Mouse (Mus musculus): Measurements from ENCODE around the gene Man1c1. TPM values are rescaled to one million over a fixed set of nuclear protein-coding genes. Genes with fewer than 3 reads are reported as not detected.

Man1c1 gene
- polyA plus RNA-seq, 1 experiment from 2014 or later = 4.4 TPM

GRCm38 (mm10) chr4:134567377-134568226 is 136.5 kb downstream of the Man1c1 start:
- no peak overlapping the region for H3K4me3 ChIP-seq (ENCODE audit: low read length)
- H3K4me1 ChIP-seq (ENCODE audit: control insufficient read depth, insufficient read depth, low read length) = no peaks in the 10 kb centered on the region
- 55% methylated on average over 19 of the region's 19 CpGs for WGBS
- H3K36me3 ChIP-seq (ENCODE audit: control insufficient read depth, insufficient read depth) = peaks cover 12% of the 10 kb centered on the region
- H3K9ac ChIP-seq (ENCODE audit: low read length) = no peak overlapping the region
- H3K27ac ChIP-seq (ENCODE audit: low read length) = no peak overlapping the region
- ATAC-seq (replicated peaks; ENCODE audit: extremely low read depth, insufficient read depth, low FRiP score) = no peak
- H3K9me3 ChIP-seq (replicated peaks; ENCODE audit: control insufficient read depth, low read length) = peaks cover 4% of the 10 kb centered on the region
- H3K27me3 ChIP-seq (ENCODE audit: control insufficient read depth, insufficient read depth, low read length) = no peaks in the 10 kb centered on the region
- H3K4me2 ChIP-seq (ENCODE audit: low read depth, low read length) = no peak overlapping the region

GRCm38 (mm10) chr4:134564093-134564492 is 140.0 kb downstream of the Man1c1 start:
- WGBS = 81% methylated on average over 6 of the region's 6 CpGs
- H3K36me3 ChIP-seq (ENCODE audit: control insufficient read depth, insufficient read depth) = peaks cover 12% of the 10 kb centered on the region

GRCm38 (mm10) chr4:134563624-134564023 is 140.5 kb downstream of the Man1c1 start:
- H3K36me3 ChIP-seq (ENCODE audit: control insufficient read depth, insufficient read depth) = peaks cover 12% of the 10 kb centered on the region

More at GRCm38 (mm10) chr4:134564093-134564492, 140.0 kb downstream of the Man1c1 start:
- H3K9me3 ChIP-seq (replicated peaks; ENCODE audit: control insufficient read depth, low read length) = peaks cover 4% of the 10 kb centered on the region
- H3K9ac ChIP-seq (ENCODE audit: low read length) = no peak overlapping the region
- no peaks in the 10 kb centered on the region for H3K27me3 ChIP-seq (ENCODE audit: control insufficient read depth, insufficient read depth, low read length)
- H3K4me3 ChIP-seq (ENCODE audit: low read length) = no peak overlapping the region
- H3K4me2 ChIP-seq (ENCODE audit: low read depth, low read length) = no peak overlapping the region
- ATAC-seq (replicated peaks; ENCODE audit: extremely low read depth, insufficient read depth, low FRiP score) = no peak
- no peaks in the 10 kb centered on the region for H3K4me1 ChIP-seq (ENCODE audit: control insufficient read depth, insufficient read depth, low read length)
- H3K27ac ChIP-seq (ENCODE audit: low read length) = no peak overlapping the region

GRCm38 (mm10) chr4:134562014-134562413 is 142.1 kb downstream of the Man1c1 start:
- WGBS = 82% methylated on average over 2 of the region's 2 CpGs
- H3K4me3 ChIP-seq (ENCODE audit: low read length) = no peak overlapping the region
- peaks cover 12% of the 10 kb centered on the region for H3K36me3 ChIP-seq (ENCODE audit: control insufficient read depth, insufficient read depth)
- no peak overlapping the region for H3K27ac ChIP-seq (ENCODE audit: low read length)
- no peak overlapping the region for H3K9ac ChIP-seq (ENCODE audit: low read length)
- peaks cover 4% of the 10 kb centered on the region for H3K9me3 ChIP-seq (replicated peaks; ENCODE audit: control insufficient read depth, low read length)
- ATAC-seq (replicated peaks; ENCODE audit: extremely low read depth, insufficient read depth, low FRiP score) = no peak
- no peaks in the 10 kb centered on the region for H3K27me3 ChIP-seq (ENCODE audit: control insufficient read depth, insufficient read depth, low read length)
- peaks cover 11% of the 10 kb centered on the region for H3K4me1 ChIP-seq (ENCODE audit: control insufficient read depth, insufficient read depth, low read length)
- H3K4me2 ChIP-seq (ENCODE audit: low read depth, low read length) = no peak overlapping the region

More at GRCm38 (mm10) chr4:134563624-134564023, 140.5 kb downstream of the Man1c1 start:
- H3K4me3 ChIP-seq (ENCODE audit: low read length) = no peak overlapping the region
- H3K9ac ChIP-seq (ENCODE audit: low read length) = no peak overlapping the region
- peaks cover 4% of the 10 kb centered on the region for H3K9me3 ChIP-seq (replicated peaks; ENCODE audit: control insufficient read depth, low read length)
- no peak overlapping the region for H3K27ac ChIP-seq (ENCODE audit: low read length)
- WGBS = 70% methylated on average over 16 of the region's 16 CpGs
- no peak overlapping the region for H3K4me2 ChIP-seq (ENCODE audit: low read depth, low read length)
- no peaks in the 10 kb centered on the region for H3K4me1 ChIP-seq (ENCODE audit: control insufficient read depth, insufficient read depth, low read length)
- no peaks in the 10 kb centered on the region for H3K27me3 ChIP-seq (ENCODE audit: control insufficient read depth, insufficient read depth, low read length)
- ATAC-seq (replicated peaks; ENCODE audit: extremely low read depth, insufficient read depth, low FRiP score) = no peak

GRCm38 (mm10) chr4:134560699-134561098 is 143.4 kb downstream of the Man1c1 start:
- no peak for ATAC-seq (replicated peaks; ENCODE audit: extremely low read depth, insufficient read depth, low FRiP score)
- no peak overlapping the region for H3K27ac ChIP-seq (ENCODE audit: low read length)
- H3K27me3 ChIP-seq (ENCODE audit: control insufficient read depth, insufficient read depth, low read length) = no peaks in the 10 kb centered on the region
- H3K4me2 ChIP-seq (ENCODE audit: low read depth, low read length) = no peak overlapping the region
- peaks cover 10% of the 10 kb centered on the region for H3K36me3 ChIP-seq (ENCODE audit: control insufficient read depth, insufficient read depth)
- peaks cover 2% of the 10 kb centered on the region; the same call in 1 of the 2 replicates for H3K9me3 ChIP-seq (replicated peaks; ENCODE audit: control insufficient read depth, low read length)
- peaks cover 12% of the 10 kb centered on the region for H3K4me1 ChIP-seq (ENCODE audit: control insufficient read depth, insufficient read depth, low read length)
- WGBS = 83% methylated on average over 8 of the region's 8 CpGs
- no peak overlapping the region for H3K4me3 ChIP-seq (ENCODE audit: low read length)
- no peak overlapping the region for H3K9ac ChIP-seq (ENCODE audit: low read length)

DNA sequence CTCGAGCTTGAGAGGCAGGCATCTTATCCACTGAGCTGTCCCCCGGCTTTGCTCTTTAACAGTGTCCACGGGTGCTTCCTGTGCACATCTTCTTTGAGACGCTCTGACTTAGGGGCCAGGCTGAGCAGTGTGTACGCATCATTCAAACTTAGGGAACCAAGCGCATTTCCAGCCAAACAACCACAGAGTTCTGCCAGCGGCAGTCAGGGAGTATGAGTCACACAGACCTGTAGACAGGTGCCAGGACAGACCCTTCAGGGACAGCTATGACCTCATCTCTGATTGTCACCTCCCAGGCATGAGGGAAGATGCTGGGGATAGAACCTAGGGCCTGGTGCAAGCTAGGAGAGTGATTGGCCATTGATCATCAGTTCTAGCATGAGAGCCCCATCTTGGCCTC is 144.9 kb downstream of the Man1c1 start:
- Histone ChIP-seq H3K4me3 (ENCODE audit: low read length) (no peak overlapping the region), H3K9me3 (replicated peaks; ENCODE audit: control insufficient read depth, low read length) (no peaks in the 10 kb centered on the region), H3K27me3 (ENCODE audit: control insufficient read depth, insufficient read depth, low read length) (no peaks in the 10 kb centered on the region), H3K4me2 (ENCODE audit: low read depth, low read length) (no peak overlapping the region), H3K9ac (ENCODE audit: low read length) (no peak overlapping the region), H3K4me1 (ENCODE audit: control insufficient read depth, insufficient read depth, low read length) (peaks cover 12% of the 10 kb centered on the region), H3K36me3 (ENCODE audit: control insufficient read depth, insufficient read depth) (no peaks in the 10 kb centered on the region), H3K27ac (ENCODE audit: low read length) (no peak overlapping the region)
- WGBS = 72% methylated on average over 7 of the region's 7 CpGs
- ATAC-seq (replicated peaks; ENCODE audit: extremely low read depth, insufficient read depth, low FRiP score) = no peak

- no peak overlapping the region for H3K4me3 ChIP-seq (ENCODE audit: low read length)
- WGBS = 53% methylated on average over 9 of the region's 9 CpGs
- H3K4me2 ChIP-seq (ENCODE audit: low read depth, low read length) = no peak overlapping the region
- no peaks in the 10 kb centered on the region for H3K36me3 ChIP-seq (ENCODE audit: control insufficient read depth, insufficient read depth)
- peaks cover 12% of the 10 kb centered on the region for H3K4me1 ChIP-seq (ENCODE audit: control insufficient read depth, insufficient read depth, low read length)
- no peak overlapping the region for H3K27ac ChIP-seq (ENCODE audit: low read length)
- H3K9ac ChIP-seq (ENCODE audit: low read length) = no peak overlapping the region
- no peaks in the 10 kb centered on the region for H3K27me3 ChIP-seq (ENCODE audit: control insufficient read depth, insufficient read depth, low read length)
- no peak for ATAC-seq (replicated peaks; ENCODE audit: extremely low read depth, insufficient read depth, low FRiP score)
- H3K9me3 ChIP-seq (replicated peaks; ENCODE audit: control insufficient read depth, low read length) = no peaks in the 10 kb centered on the region
These were observed 145.4 kb downstream of the Man1c1 start for GRCm38 (mm10) chr4:134558570-134559113.

GRCm38 (mm10) chr4:134557626-134558249 is 146.4 kb downstream of the Man1c1 start:
- Histone ChIP-seq H3K9ac (ENCODE audit: low read length) (peak overlapping the region; percentile 29; the same call in 1 of the 2 replicates), H3K4me2 (ENCODE audit: low read depth, low read length) (no peak overlapping the region), H3K27ac (ENCODE audit: low read length) (peak overlapping the region; percentile 31; the same call in 1 of the 2 replicates), H3K27me3 (ENCODE audit: control insufficient read depth, insufficient read depth, low read length) (no peaks in the 10 kb centered on the region), H3K4me3 (ENCODE audit: low read length) (no peak overlapping the region), H3K4me1 (ENCODE audit: control insufficient read depth, insufficient read depth, low read length) (peaks cover 12% of the 10 kb centered on the region), H3K9me3 (replicated peaks; ENCODE audit: control insufficient read depth, low read length) (no peaks in the 10 kb centered on the region), H3K36me3 (ENCODE audit: control insufficient read depth, insufficient read depth) (no peaks in the 10 kb centered on the region)
- no peak for ATAC-seq (replicated peaks; ENCODE audit: extremely low read depth, insufficient read depth, low FRiP score)
- WGBS = 28% methylated on average over 16 of the region's 16 CpGs

All from heart, embryonic 16.5 days (tissue).